Mouse (Mus musculus) limb, embryonic 11.5 days (tissue): ENCODE measurements around the gene Kcnh7. TPM values are rescaled to one million over a fixed set of nuclear protein-coding genes. Genes with fewer than 3 reads are reported as not detected.

Experiments used
- ATAC-seq: fragments of 200-750 bp; cut with Nextera tagmentation; 2 replicates; pipeline ENCODE4 v1.8.0; 2017; ENCODE audit warnings: low read depth; ENCODE audit not compliant: insufficient number of reproducible peaks, low FRiP score, low TSS enrichment
- DNase-seq: peaks from one replicate; pipeline ENCODE4 v3.0.0-alpha.2; 2015; ENCODE audit warnings: low spot score
- H3K27ac ChIP-seq: fragments of 300-500 bp; sonication (generic); replicated peaks from 2 replicates; pipeline ENCODE4 v1.5.1; 2014; ENCODE audit warnings: low read depth, mild to moderate bottlenecking, low read length
- H3K27me3 ChIP-seq: fragments of 300-500 bp; sonication (generic); 2 replicates; pipeline ENCODE4 v1.6.1; 2014; ENCODE audit warnings: mild to moderate bottlenecking, low read length, mixed read lengths; ENCODE audit not compliant: control insufficient read depth, insufficient read depth
- H3K36me3 ChIP-seq: fragments of 300-500 bp; sonication (generic); 2 replicates; pipeline ENCODE4 v1.6.1; 2014; ENCODE audit warnings: mild to moderate bottlenecking, low read length, moderate library complexity, mixed read lengths; ENCODE audit not compliant: control insufficient read depth, insufficient read depth
- H3K4me1 ChIP-seq: fragments of 300-500 bp; sonication (generic); 2 replicates; pipeline ENCODE4 v1.6.1; 2014; ENCODE audit warnings: low read length, mixed read lengths; ENCODE audit not compliant: control insufficient read depth, insufficient read depth
- H3K4me2 ChIP-seq: fragments of 300-500 bp; sonication (generic); 2 replicates; pipeline ENCODE4 v1.6.1; 2014; ENCODE audit warnings: low read depth, mild to moderate bottlenecking, moderate library complexity; ENCODE audit not compliant: severe bottlenecking
- H3K4me3 ChIP-seq: fragments of 300-500 bp; sonication (generic); 2 replicates; pipeline ENCODE4 v1.5.1; 2014; ENCODE audit warnings: low read depth, low read length
- H3K9ac ChIP-seq: fragments of 300-500 bp; sonication (generic); 2 replicates; pipeline ENCODE4 v1.6.1; 2014; ENCODE audit warnings: mild to moderate bottlenecking, low read length
- H3K9me3 ChIP-seq: fragments of 300-500 bp; sonication (generic); 2 replicates; pipeline ENCODE4 v1.6.1; 2016; ENCODE audit warnings: low read length; ENCODE audit not compliant: control insufficient read depth
- WGBS: fragments of 180-500 bp; shearing (Covaris S2); extraction: QIAGEN DNeasy Blood & Tissue Kit; methylation state at CpG from one replicate; pipeline ENCODE4 v1.1.7; 2014; 5-methylcytosine and 5-hydroxymethylcytosine counted together
- polyA plus RNA-seq: library from polyadenylated mRNA; unstranded; fragments of >200 nt; fragmentation: Nextera tagmentation; extraction: Ambion mirVana; gene quantifications from 2 replicates; pipeline ENCODE4 v1.2.1, GENCODE M21; 2014

Gene Kcnh7
- polyA plus RNA-seq, 1 experiment from 2014 or later = 0.15 TPM

GRCm38 (mm10) chr2:62907688-62908087, 276.4 kb downstream of the Kcnh7 start:
- 90% methylated on average over 3 of the region's 3 CpGs for WGBS

GRCm38 (mm10) chr2:62902363-62903353, 281.4 kb downstream of the Kcnh7 start:
- Histone ChIP-seq H3K27me3 (no peaks in the 10 kb centered on the region), H3K9ac (no peak overlapping the region), H3K27ac (no peak overlapping the region), H3K4me1 (no peaks in the 10 kb centered on the region), H3K4me2 (no peak overlapping the region), H3K36me3 (no peaks in the 10 kb centered on the region), H3K9me3 (no peaks in the 10 kb centered on the region), H3K4me3 (no peak overlapping the region)
- DNase-seq = no peak
- no peak for ATAC-seq
- 71% methylated on average over 1 of the region's 1 CpGs for WGBS

More at GRCm38 (mm10) chr2:62907688-62908087, 276.4 kb downstream of the Kcnh7 start:
- DNase-seq = no peak
- no peaks in the 10 kb centered on the region for H3K9me3 ChIP-seq
- ATAC-seq = no peak
- no peak overlapping the region for H3K9ac ChIP-seq
- H3K36me3 ChIP-seq = no peaks in the 10 kb centered on the region
- H3K4me1 ChIP-seq = no peaks in the 10 kb centered on the region
- no peaks in the 10 kb centered on the region for H3K27me3 ChIP-seq
- no peak overlapping the region for H3K4me3 ChIP-seq
- no peak overlapping the region for H3K27ac ChIP-seq
- H3K4me2 ChIP-seq = no peak overlapping the region

GRCm38 (mm10) chr2:62878763-62879162, 305.3 kb downstream of the Kcnh7 start:
- H3K9ac ChIP-seq = no peak overlapping the region
- no peak overlapping the region for H3K4me3 ChIP-seq
- H3K27me3 ChIP-seq = no peaks in the 10 kb centered on the region
- no peaks in the 10 kb centered on the region for H3K9me3 ChIP-seq
- H3K4me1 ChIP-seq = no peaks in the 10 kb centered on the region
- WGBS = 84% methylated on average over 4 of the region's 4 CpGs
- no peak overlapping the region for H3K4me2 ChIP-seq
- no peak overlapping the region for H3K27ac ChIP-seq
- ATAC-seq = no peak
- no peak for DNase-seq
- H3K36me3 ChIP-seq = no peaks in the 10 kb centered on the region

- Histone ChIP-seq H3K27ac (no peak overlapping the region), H3K9me3 (no peaks in the 10 kb centered on the region), H3K4me3 (no peak overlapping the region), H3K4me2 (no peak overlapping the region), H3K4me1 (no peaks in the 10 kb centered on the region), H3K36me3 (no peaks in the 10 kb centered on the region), H3K27me3 (no peaks in the 10 kb centered on the region), H3K9ac (no peak overlapping the region)
- DNase-seq (no peak), ATAC-seq (no peak)
- 94% methylated on average over 3 of the region's 3 CpGs for WGBS
Observed at GRCm38 (mm10) chr2:62855391-62855790, 328.7 kb downstream of the Kcnh7 start.

GRCm38 (mm10) chr2:62842630-62843029, 341.5 kb downstream of the Kcnh7 start:
- no peak overlapping the region for H3K4me3 ChIP-seq
- ATAC-seq = no peak
- H3K9ac ChIP-seq = no peak overlapping the region
- H3K36me3 ChIP-seq = no peaks in the 10 kb centered on the region
- H3K27ac ChIP-seq = no peak overlapping the region
- H3K4me2 ChIP-seq = no peak overlapping the region
- H3K27me3 ChIP-seq = no peaks in the 10 kb centered on the region
- H3K9me3 ChIP-seq = no peaks in the 10 kb centered on the region
- DNase-seq = no peak
- no peaks in the 10 kb centered on the region for H3K4me1 ChIP-seq
- WGBS = 93% methylated on average over 1 of the region's 1 CpGs

- Histone ChIP-seq H3K36me3 (no peaks in the 10 kb centered on the region), H3K9me3 (no peaks in the 10 kb centered on the region), H3K4me2 (no peak overlapping the region), H3K27me3 (no peaks in the 10 kb centered on the region), H3K4me3 (no peak overlapping the region), H3K4me1 (no peaks in the 10 kb centered on the region), H3K9ac (no peak overlapping the region), H3K27ac (no peak overlapping the region)
- no peak for DNase-seq
- 79% methylated on average over 1 of the region's 1 CpGs for WGBS
- no peak for ATAC-seq
Observed at GRCm38 (mm10) chr2:62834261-62834660, 349.8 kb downstream of the Kcnh7 start.

GRCm38 (mm10) chr2:62819231-62819630, 364.9 kb downstream of the Kcnh7 start:
- no peaks in the 10 kb centered on the region for H3K27me3 ChIP-seq
- DNase-seq (no peak), ATAC-seq (no peak)
- H3K9ac ChIP-seq = no peak overlapping the region
- no peak overlapping the region for H3K4me2 ChIP-seq
- no peaks in the 10 kb centered on the region for H3K36me3 ChIP-seq
- H3K4me3 ChIP-seq = no peak overlapping the region
- no peak overlapping the region for H3K27ac ChIP-seq
- H3K4me1 ChIP-seq = no peaks in the 10 kb centered on the region
- no peaks in the 10 kb centered on the region for H3K9me3 ChIP-seq
- WGBS = 82% methylated on average over 2 of the region's 2 CpGs

- H3K4me2 ChIP-seq = no peak overlapping the region
- no peak overlapping the region for H3K4me3 ChIP-seq
- H3K36me3 ChIP-seq = no peaks in the 10 kb centered on the region
- no peak overlapping the region for H3K27ac ChIP-seq
- no peaks in the 10 kb centered on the region for H3K27me3 ChIP-seq
- no peak overlapping the region for H3K9ac ChIP-seq
- H3K4me1 ChIP-seq = no peaks in the 10 kb centered on the region
- DNase-seq (no peak), ATAC-seq (no peak)
- no peaks in the 10 kb centered on the region for H3K9me3 ChIP-seq
- 89% methylated on average over 3 of the region's 3 CpGs for WGBS
Observed at GRCm38 (mm10) chr2:62816016-62816415, 368.1 kb downstream of the Kcnh7 start.
